In genomic region chr11:106639356-106639692, GRCm38 (mm10) we compare ENCODE assay signal across 11 mouse cellular contexts. TPM values are rescaled to one million over a fixed set of nuclear protein-coding genes. Genes with fewer than 3 reads are reported as not detected.
DNase-seq lines count a peak whose midpoint lies in the region; ATAC-seq and TF ChIP-seq lines count a peak whose summit lies in the region.
"Had no signal": no experiment of that assay in that cellular context is flagged by ENCODE, and none has a peak within 500 bp of the region (broad histone marks: within the 10 kb centered on the region; RNA-seq: fewer than 3 reads in every experiment).

No protein-coding gene starts in this region.

- H3K4me1 ChIP-seq in forebrain, postnatal 0 days (ENCODE audit: insufficient read depth) = peaks cover 11% of the 10 kb centered on the region; the same call in 1 of the 2 replicates

- 2% methylated on average over 5 of the region's 5 CpGs for WGBS in forebrain, postnatal 0 days

- H3K27me3 ChIP-seq in forebrain, postnatal 0 days (ENCODE audit: insufficient read depth, low read length) = no peaks in the 10 kb centered on the region

- no peak overlapping the region for H3K4me3 ChIP-seq in forebrain, postnatal 0 days (ENCODE audit: low read depth, low read length)

- no peak for TF ChIP-seq CTCF in forebrain, postnatal 0 days (IDR thresholded peaks at IDR 0.05; ENCODE audit: low read depth)

- no peak overlapping the region for H3K4me2 ChIP-seq in forebrain, postnatal 0 days (ENCODE audit: low read depth)

- peak; percentile 87 for ATAC-seq in forebrain, postnatal 0 days
- ATAC-seq: CD4-positive, CD25-positive, alpha-beta regulatory T cell, adult 4 months; hindbrain, postnatal 0 days had no signal

- DNase-seq in heart, postnatal 4 days = peak; percentile 38
- no peak for DNase-seq in heart, postnatal 10 days
- peak; percentile 20 for DNase-seq in right cerebral cortex, postnatal 4 days
- DNase-seq in right cerebral cortex, adult 2 months (ENCODE audit: low spot score in 2 of 2) = no peak
- DNase-seq in forebrain, postnatal 0 days = no peak
- DNase-seq in embryo, embryonic 10 days (ENCODE audit: low spot score) = no peak
- no peak for DNase-seq in spleen, postnatal 10 days (ENCODE audit: low spot score in 2 of 2)
- DNase-seq: adrenal gland, adult 8-10 months had no signal

- H3K9me3 ChIP-seq in forebrain, postnatal 0 days (ENCODE audit: low read length) = no peaks in the 10 kb centered on the region

- no peak overlapping the region for H3K9ac ChIP-seq in forebrain, postnatal 0 days

- no peaks in the 10 kb centered on the region for H3K36me3 ChIP-seq in forebrain, postnatal 0 days (ENCODE audit: insufficient read depth)

- H3K27ac ChIP-seq in forebrain, postnatal 0 days (ENCODE audit: low read depth, low read length) = peak overlapping the region; percentile 57; the same call in 1 of the 2 replicates
- H3K27ac ChIP-seq: hindbrain, postnatal 0 days; kidney, postnatal 0 days had no signal

- intact Hi-C loops in heart, postnatal 10 days (cut with DNase I) = no loop called here

RNA-seq across cellular contexts. Expression of gene Tex2, which starts 26.1 kb away (rescaled TPM):
- 10 to 100 TPM; 37.6 to 45.2 TPM for total RNA-seq in heart, postnatal 4 days (2021)
- total RNA-seq in heart, postnatal 10 days (2021) = 10 to 100 TPM; 40.1 to 40.3 TPM
- total RNA-seq in forebrain, postnatal 0 days (2014; rRNA removed) = 44.7 and 49.3 TPM in 2 replicates
- 17.5 and 23.0 TPM in 2 replicates for polyA plus RNA-seq in forebrain, postnatal 0 days (2015; fragmentation: Nextera tagmentation; extraction: Ambion mirVana)

Comparison
In these comparisons a context has a peak if more than half of its experiments do, and no peak if none do; other contexts are left out.
1. DNase-seq: peak in heart, postnatal 4 days (single experiment) and right cerebral cortex, postnatal 4 days (single experiment); none in heart, postnatal 10 days (0 of 2), right cerebral cortex, adult 2 months (0 of 2), forebrain, postnatal 0 days (single experiment), embryo, embryonic 10 days (single experiment) and spleen, postnatal 10 days (0 of 2).